Mouse (Mus musculus) embryonic facial prominence, embryonic 14.5 days (tissue): ENCODE data around the gene Klk11. TPM values are rescaled to one million over a fixed set of nuclear protein-coding genes. Genes with fewer than 3 reads are reported as not detected.

Experiments
- polyA plus RNA-seq: library from polyadenylated mRNA; unstranded; fragments of >200 nt; fragmentation: Nextera tagmentation; extraction: Ambion mirVana; gene quantifications from 2 replicates; pipeline ENCODE4 v1.2.1, GENCODE M21; 2014

The Klk11 gene
- polyA plus RNA-seq, 1 experiment from 2014 or later, result 5.3 TPM

Other genes with a start within 250 kb of the Klk11 start
- 2.5 and 2.8 TPM in 2 replicates for gene Cd33, start 230.2 kb upstream of the Klk11 start, polyA plus RNA-seq
- 2.7 and 3.3 TPM in 2 replicates for gene Zfp658, start 212.3 kb upstream of the Klk11 start, polyA plus RNA-seq
- 13.0 and 14.4 TPM in 2 replicates for gene Zfp719, start 195.0 kb upstream of the Klk11 start, polyA plus RNA-seq
- 0.39 and 0.47 TPM in 2 replicates for gene Zfp819, start 167.4 kb upstream of the Klk11 start, polyA plus RNA-seq
- gene Ceacam18, start 139.9 kb upstream of the Klk11 start, polyA plus RNA-seq, result not detected in 2 replicates
- gene Siglece, start 114.4 kb upstream of the Klk11 start, polyA plus RNA-seq, result 0.68 and 0.88 TPM in 2 replicates
- 10.5 and 12.2 TPM in 2 replicates for gene Ctu1, start 102.6 kb upstream of the Klk11 start, polyA plus RNA-seq
- 0.22 TPM in 1 of 2 replicates, not detected in the other for gene Klk14, start 84.2 kb upstream of the Klk11 start, polyA plus RNA-seq
- 1.8 and 3.0 TPM in 2 replicates for gene Klk13, start 62.0 kb upstream of the Klk11 start, polyA plus RNA-seq
- 0.37 and 0.65 TPM in 2 replicates for gene Klk12, start 5.7 kb upstream of the Klk11 start, polyA plus RNA-seq
- 8.8 and 17.2 TPM in 2 replicates for gene Klk10, start 6.4 kb downstream of the Klk11 start, polyA plus RNA-seq
- 0.28 and 0.49 TPM in 2 replicates for gene Klk9, start 17.3 kb downstream of the Klk11 start, polyA plus RNA-seq
- 25.7 and 27.4 TPM in 2 replicates for gene Klk8, start 23.0 kb downstream of the Klk11 start, polyA plus RNA-seq
- gene Klk7, start 36.7 kb downstream of the Klk11 start, polyA plus RNA-seq, result 1.1 and 1.6 TPM in 2 replicates
- 0.18 and 0.42 TPM in 2 replicates for gene Klk6, start 49.9 kb downstream of the Klk11 start, polyA plus RNA-seq
- 1.3 and 1.6 TPM in 2 replicates for gene Klk5, start 67.4 kb downstream of the Klk11 start, polyA plus RNA-seq
- gene Klk4, start 106.6 kb downstream of the Klk11 start, polyA plus RNA-seq, result 0.14 TPM in 1 of 2 replicates, not detected in the other
- gene Klk15, start 159.1 kb downstream of the Klk11 start, polyA plus RNA-seq, result not detected in 2 replicates
- not detected in 2 replicates for gene Klk1b8, start 176.1 kb downstream of the Klk11 start, polyA plus RNA-seq
- not detected in 2 replicates for gene Klk1b1, start 192.1 kb downstream of the Klk11 start, polyA plus RNA-seq
- gene Klk1b9, start 201.5 kb downstream of the Klk11 start, polyA plus RNA-seq, result not detected in 2 replicates
- not detected in 2 replicates for gene Klk1b11, start 221.3 kb downstream of the Klk11 start, polyA plus RNA-seq
- 1.2 and 2.2 TPM in 2 replicates for gene Klk1b26, start 237.6 kb downstream of the Klk11 start, polyA plus RNA-seq